Mouse (Mus musculus) erythroblast, embryonic 14.5 days (primary cell): ENCODE measurements at regions not wholly inside any gene's neighbourhood (a gene's known extent, or its start where the extent isn't known, plus 50 kb on each side); places are given as distances from the start of the nearest gene placed in this dataset.

Source experiments
- GATA1 ChIP-seq: IDR thresholded peaks from 2 replicates; pipeline ENCODE4 v1.6.1; 2012; ENCODE audit warnings: low read length, inconsistent platforms, mixed read lengths
- TAL1 ChIP-seq: IDR thresholded peaks from 3 replicates; pipeline ENCODE4 v1.6.1; 2012; ENCODE audit warnings: low read length, inconsistent platforms, mixed read lengths

DNA sequence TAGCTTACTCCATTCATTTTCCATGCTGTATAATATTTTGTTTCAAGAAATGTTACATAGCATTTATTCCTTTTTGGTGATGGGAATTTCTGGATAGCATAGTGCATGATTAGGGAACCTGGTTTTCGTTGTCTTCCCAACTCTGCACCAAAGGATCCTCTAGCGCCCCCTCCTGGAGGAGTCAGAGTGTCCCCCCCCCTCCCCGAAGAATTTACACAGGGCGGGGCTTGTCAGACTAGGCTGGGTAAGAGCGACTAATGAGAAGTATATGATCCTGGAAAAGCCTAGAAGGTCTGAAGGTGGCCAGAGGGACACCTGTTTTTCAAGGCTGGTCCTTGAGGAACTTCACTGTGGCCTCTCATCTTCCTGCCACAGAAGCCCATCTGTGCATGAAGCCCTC lies 79.9 kb upstream of the Shb start:
- TF ChIP-seq TAL1: no peak
- no peak for TF ChIP-seq GATA1
